Mouse (Mus musculus) olfactory bulb, adult 2 months (tissue): Measurements from ENCODE around the gene Cenpa.

Experiments
- CTCF ChIP-seq: fragments of 200-500 bp; IDR thresholded peaks from 2 replicates; pipeline ENCODE4 v1.5.1; 2012; ENCODE audit warnings: low read depth, mild to moderate bottlenecking, low read length, moderate library complexity; ENCODE audit not compliant: insufficient read depth
- POLR2A ChIP-seq: fragments of 200-500 bp; IDR thresholded peaks from 2 replicates; pipeline ENCODE4 v1.6.1; 2012; ENCODE audit warnings: mild to moderate bottlenecking, low read depth, low read length, moderate library complexity; ENCODE audit not compliant: insufficient read depth

DNA sequence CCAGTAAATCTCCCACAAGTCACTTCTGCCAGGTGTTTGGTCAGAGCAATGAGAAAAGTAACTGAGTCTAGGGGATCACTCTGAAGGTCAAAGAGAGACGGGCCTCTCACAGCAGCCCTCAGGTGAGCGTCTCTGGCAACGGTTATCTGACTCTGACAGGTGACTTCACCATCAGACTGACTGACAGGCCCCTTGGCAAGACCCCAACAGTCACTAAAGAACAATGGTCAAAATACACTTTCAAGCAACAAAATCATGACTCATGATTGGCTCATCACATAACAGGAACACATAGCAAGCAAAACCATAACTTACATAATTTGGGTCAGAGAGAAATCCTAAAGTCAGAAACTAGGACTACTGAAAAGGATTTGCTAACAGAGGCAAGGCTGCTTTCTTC, 35.3 kb downstream of the Cenpa start:
- TF ChIP-seq POLR2A: no peak
- no peak for TF ChIP-seq CTCF
